Mouse (Mus musculus) small intestine, adult 2 months (tissue): ENCODE results near the gene Nbas. TPM values are rescaled to one million over a fixed set of nuclear protein-coding genes. Genes with fewer than 3 reads are reported as not detected.

ENCODE experiments used
- H3K27ac ChIP-seq: fragments of 200-500 bp; 2 replicates; pipeline ENCODE4 v1.5.1; 2012; ENCODE audit warnings: low read depth, low read length, control low read depth, inconsistent platforms; ENCODE audit not compliant: insufficient read depth
- H3K27me3 ChIP-seq: fragments of 200-500 bp; 2 replicates; pipeline ENCODE4 v1.6.1; 2012; ENCODE audit warnings: mild to moderate bottlenecking, moderate library complexity, low read length, inconsistent platforms; ENCODE audit not compliant: control insufficient read depth, insufficient read depth
- H3K36me3 ChIP-seq: fragments of 200-500 bp; 2 replicates; pipeline ENCODE4 v1.6.1; 2012; ENCODE audit warnings: mild to moderate bottlenecking, low read length, control low read depth, inconsistent platforms; ENCODE audit not compliant: control insufficient read depth, insufficient read depth
- H3K4me1 ChIP-seq: fragments of 200-500 bp; 2 replicates; pipeline ENCODE4 v1.6.1; 2012; ENCODE audit warnings: low read length, inconsistent platforms, mixed read lengths; ENCODE audit not compliant: control insufficient read depth, insufficient read depth, insufficient read length
- H3K4me3 ChIP-seq: fragments of 200-500 bp; 2 replicates; pipeline ENCODE4 v1.5.1; 2012; ENCODE audit warnings: low read depth, mild to moderate bottlenecking, control low read depth, inconsistent platforms, low read length, moderate library complexity
- CTCF ChIP-seq: fragments of 200-500 bp; IDR thresholded peaks from 2 replicates; pipeline ENCODE4 v1.5.1; 2012; ENCODE audit warnings: low read depth, mild to moderate bottlenecking, control low read depth, inconsistent platforms, low read length, moderate library complexity, mixed read lengths; ENCODE audit not compliant: insufficient replicate concordance, insufficient read length; ENCODE audit errors: extremely low read depth
- POLR2A ChIP-seq: fragments of 200-500 bp; IDR thresholded peaks from 2 replicates; pipeline ENCODE4 v1.6.1; 2012; ENCODE audit warnings: low read depth, mild to moderate bottlenecking, control low read depth, inconsistent platforms, low read length, moderate library complexity
- WGBS: fragments of 180-500 bp; shearing (Covaris S2); methylation state at CpG from one replicate; pipeline ENCODE4 v1.1.7; 2018; 5-methylcytosine and 5-hydroxymethylcytosine counted together
- polyA plus RNA-seq: library from polyadenylated mRNA; depleted of rRNA; stranded (reverse); fragments of >200 nt; gene quantifications from 2 replicates; pipeline ENCODE4 v1.2.3, GENCODE M21; 2012

Gene Nbas
- polyA plus RNA-seq, 1 experiment, result 17.2 TPM

DNA sequence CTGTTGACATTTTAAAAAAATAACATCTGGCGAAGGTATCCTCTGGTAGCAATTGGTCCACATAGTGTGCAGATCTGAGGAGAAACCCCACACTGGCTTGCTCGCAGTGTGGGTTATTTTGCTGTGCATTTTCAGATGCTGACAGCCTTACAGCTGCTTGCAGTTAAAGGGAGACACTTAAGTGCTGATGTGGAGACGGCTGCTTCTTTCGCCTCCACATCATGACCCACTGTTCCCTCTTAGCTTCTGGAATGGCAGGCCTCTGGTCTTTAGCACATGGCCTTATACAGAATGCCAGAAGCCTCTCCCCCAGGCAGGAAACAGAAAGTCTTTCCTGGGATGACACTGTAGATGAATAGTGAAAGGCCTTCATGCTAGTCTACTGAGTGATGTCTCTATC is 306.2 kb downstream of the Nbas start:
- no peaks in the 10 kb centered on the region for H3K27me3 ChIP-seq
- H3K27ac ChIP-seq, result no peak overlapping the region
- WGBS, result 88% methylated on average over 4 of the region's 4 CpGs
- TF ChIP-seq POLR2A, result no peak
- TF ChIP-seq CTCF, result no peak
- no peaks in the 10 kb centered on the region for H3K4me1 ChIP-seq
- H3K36me3 ChIP-seq, result no peaks in the 10 kb centered on the region
- H3K4me3 ChIP-seq, result no peak overlapping the region

DNA sequence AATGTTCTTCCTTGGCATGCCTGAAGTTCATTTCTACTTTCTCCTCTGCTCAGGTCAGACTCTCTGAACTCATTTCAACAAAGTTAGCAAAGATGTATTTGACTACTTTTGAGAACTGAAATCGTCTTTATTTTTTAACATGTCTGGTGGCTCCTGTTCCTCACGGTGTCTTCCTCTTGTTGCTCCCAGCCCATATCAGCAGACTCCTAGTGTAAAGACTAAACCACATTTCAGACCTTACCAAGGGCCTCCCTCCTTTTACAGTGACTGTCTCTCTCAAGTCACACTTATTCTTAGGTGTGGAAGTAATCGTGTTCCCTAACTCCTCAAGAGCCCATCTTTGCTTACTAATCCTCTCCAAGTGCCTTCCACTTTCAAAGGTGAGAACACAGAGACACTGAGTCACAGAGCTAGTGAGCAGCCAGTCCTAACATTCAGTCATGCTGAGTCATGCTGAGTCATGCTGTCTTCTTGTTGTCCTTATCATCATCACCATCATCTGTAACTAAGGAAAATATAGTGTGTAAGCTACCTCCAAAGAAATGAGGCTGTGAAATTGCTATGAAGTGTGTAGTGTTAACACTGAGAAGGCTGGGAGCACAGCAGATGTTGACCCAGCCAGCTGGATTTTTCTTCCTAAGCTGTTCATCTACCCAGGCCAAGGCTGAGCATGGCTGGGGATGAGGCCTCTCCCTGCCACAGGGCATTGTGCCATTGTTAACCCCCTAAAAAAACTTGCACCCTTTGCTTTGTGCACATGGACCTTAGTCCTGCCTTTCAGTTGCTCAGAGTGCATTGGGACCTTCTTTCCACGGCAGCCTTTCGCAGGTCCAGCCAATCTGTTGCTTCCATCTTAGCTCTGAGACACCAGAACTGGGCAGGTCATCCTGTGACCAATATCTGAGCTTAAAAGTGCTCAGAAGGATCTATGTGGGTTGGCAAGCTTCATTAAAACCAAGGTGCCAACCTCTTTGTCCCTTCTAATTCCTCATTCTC is 307.0 kb downstream of the Nbas start:
- no peak overlapping the region for H3K27ac ChIP-seq
- H3K27me3 ChIP-seq, result no peaks in the 10 kb centered on the region
- H3K36me3 ChIP-seq, result peaks cover 3% of the 10 kb centered on the region; the same call in 1 of the 2 replicates
- 90% methylated on average over 5 of the region's 5 CpGs for WGBS
- no peak overlapping the region for H3K4me3 ChIP-seq
- TF ChIP-seq POLR2A (no peak), CTCF (no peak)
- no peaks in the 10 kb centered on the region for H3K4me1 ChIP-seq

DNA sequence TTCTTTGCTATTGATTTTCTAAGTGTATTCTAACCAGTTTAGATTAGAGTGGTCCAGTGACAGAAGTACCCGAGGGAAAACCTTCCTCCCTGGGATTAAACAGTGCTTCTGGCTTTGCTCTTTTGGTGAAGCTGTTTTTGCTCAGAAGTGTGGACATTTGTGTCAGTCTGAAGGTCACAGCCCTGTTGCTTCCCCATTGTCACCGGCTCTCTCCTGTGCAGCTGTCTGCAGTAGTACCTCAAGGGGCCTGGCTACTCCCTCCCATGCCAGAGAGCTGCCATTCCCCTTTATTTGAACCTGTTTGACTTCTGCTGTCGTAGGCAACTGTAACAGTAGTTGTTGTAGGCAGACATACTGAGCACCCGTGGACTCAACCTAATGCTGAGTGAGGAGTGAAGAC is 307.8 kb downstream of the Nbas start:
- H3K4me1 ChIP-seq, result no peaks in the 10 kb centered on the region
- no peak overlapping the region for H3K27ac ChIP-seq
- H3K27me3 ChIP-seq, result no peaks in the 10 kb centered on the region
- no peak overlapping the region for H3K4me3 ChIP-seq
- 63% methylated on average over 4 of the region's 4 CpGs for WGBS
- no peak for TF ChIP-seq CTCF
- no peak for TF ChIP-seq POLR2A
- peaks cover 4% of the 10 kb centered on the region; the same call in 1 of the 2 replicates for H3K36me3 ChIP-seq

DNA sequence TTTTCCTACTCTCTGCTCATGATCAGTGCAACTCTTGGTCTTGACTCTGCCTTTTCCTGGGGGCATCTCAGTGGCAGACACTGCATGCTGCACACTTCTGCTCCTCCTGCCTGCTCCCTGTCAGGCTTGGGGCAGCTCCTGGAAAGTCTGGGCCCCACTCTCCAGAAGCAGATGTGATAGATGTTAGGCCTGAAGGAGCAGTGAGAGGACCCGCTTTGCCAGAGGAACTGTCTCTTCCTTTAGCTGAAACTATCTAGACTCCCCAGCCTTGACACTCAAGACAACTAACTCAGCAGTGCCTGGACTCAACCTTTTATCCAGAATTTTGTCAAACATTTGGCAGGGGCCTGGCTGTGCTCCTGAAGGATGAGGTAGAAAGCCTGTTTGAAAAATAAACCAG is 311.9 kb downstream of the Nbas start:
- no peaks in the 10 kb centered on the region for H3K27me3 ChIP-seq
- no peak overlapping the region for H3K27ac ChIP-seq
- 93% methylated on average over 1 of the region's 1 CpGs for WGBS
- no peaks in the 10 kb centered on the region for H3K4me1 ChIP-seq
- H3K36me3 ChIP-seq, result peaks cover 10% of the 10 kb centered on the region; the same call in 1 of the 2 replicates
- H3K4me3 ChIP-seq, result no peak overlapping the region
- TF ChIP-seq POLR2A, result no peak
- TF ChIP-seq CTCF, result no peak

DNA sequence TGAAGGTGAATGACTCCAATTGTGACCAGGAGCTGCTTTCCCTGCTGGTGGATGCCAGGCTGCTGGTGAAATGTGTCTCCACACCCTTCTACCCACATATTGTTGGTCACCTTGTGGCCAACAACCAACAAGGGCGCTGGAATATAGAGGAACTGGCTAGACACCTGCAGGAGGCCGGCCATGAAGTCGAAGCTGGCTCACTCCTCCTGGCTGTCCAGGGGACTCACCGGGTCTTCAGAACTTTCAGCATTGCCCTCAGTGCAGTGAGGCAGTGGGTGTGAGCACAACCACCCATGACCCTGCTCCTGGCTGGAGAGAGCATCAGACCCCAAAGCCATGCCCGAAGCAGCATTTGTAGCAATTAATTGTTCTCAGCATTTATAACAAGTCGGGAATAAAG is 314.5 kb downstream of the Nbas start:
- H3K27me3 ChIP-seq, result no peaks in the 10 kb centered on the region
- WGBS, result 91% methylated on average over 6 of the region's 6 CpGs
- no peak overlapping the region for H3K4me3 ChIP-seq
- H3K36me3 ChIP-seq, result peaks cover 10% of the 10 kb centered on the region; the same call in 1 of the 2 replicates
- TF ChIP-seq CTCF (no peak), POLR2A (no peak)
- H3K27ac ChIP-seq, result no peak overlapping the region
- no peaks in the 10 kb centered on the region for H3K4me1 ChIP-seq

DNA sequence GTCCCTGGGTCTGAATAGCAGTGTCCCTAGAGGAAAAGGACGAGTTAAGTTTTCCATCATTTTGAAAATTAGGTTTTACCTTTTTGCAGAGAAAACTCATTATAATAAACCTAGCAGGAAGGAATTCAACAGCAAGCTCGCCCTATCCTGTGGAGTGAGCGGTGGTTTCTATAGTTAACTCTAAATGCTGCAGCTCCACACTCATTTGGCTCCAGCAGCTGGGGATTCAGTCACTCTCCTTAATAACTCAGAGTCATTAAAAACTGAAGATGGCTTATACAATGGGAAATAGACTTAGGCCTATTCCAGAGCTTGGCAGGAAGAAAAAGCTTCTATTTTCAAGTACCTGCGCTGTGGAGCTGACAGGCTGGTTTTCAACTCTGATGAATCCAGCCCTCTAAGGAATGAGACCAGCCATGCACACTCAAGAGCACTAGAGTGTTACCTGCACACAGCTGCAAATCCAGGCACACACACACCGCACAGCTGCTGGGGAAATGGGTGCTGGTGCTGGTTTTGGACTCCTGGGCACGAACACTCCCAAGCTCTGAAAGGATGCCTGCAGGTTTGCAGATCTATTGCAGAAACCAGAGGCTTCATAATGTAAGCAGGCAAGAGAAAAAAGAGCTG is 316.7 kb downstream of the Nbas start:
- Histone ChIP-seq H3K4me3 (no peak overlapping the region), H3K27me3 (no peaks in the 10 kb centered on the region), H3K4me1 (no peaks in the 10 kb centered on the region), H3K27ac (no peak overlapping the region), H3K36me3 (peaks cover 9% of the 10 kb centered on the region; the same call in 1 of the 2 replicates)
- no peak for TF ChIP-seq POLR2A
- TF ChIP-seq CTCF, result no peak
- WGBS, result 97% methylated on average over 6 of the region's 6 CpGs

DNA sequence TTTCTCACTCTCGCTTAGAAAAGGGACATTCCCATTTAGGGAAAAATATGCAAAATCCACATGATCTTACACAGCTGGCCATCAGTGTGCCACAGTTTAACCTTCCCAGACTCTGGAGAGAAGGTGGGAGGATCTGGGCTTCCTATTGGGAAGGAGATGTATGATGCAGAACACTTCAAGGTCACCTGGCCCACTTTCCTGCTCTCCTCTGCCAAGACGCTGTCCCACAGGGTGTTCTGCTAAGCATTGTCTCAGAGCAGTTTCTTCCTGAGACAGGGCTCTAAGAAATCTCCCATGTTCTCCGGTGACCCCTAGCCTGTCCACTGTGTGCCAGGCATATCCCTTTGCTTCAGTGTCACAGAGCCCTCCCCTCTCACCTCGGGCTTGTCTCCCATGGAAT is 318.7 kb downstream of the Nbas start:
- no peaks in the 10 kb centered on the region for H3K27me3 ChIP-seq
- 69% methylated on average over 4 of the region's 4 CpGs for WGBS
- no peak overlapping the region for H3K27ac ChIP-seq
- H3K36me3 ChIP-seq, result peaks cover 6% of the 10 kb centered on the region; the same call in 1 of the 2 replicates
- TF ChIP-seq CTCF (no peak), POLR2A (no peak)
- H3K4me1 ChIP-seq, result no peaks in the 10 kb centered on the region
- no peak overlapping the region for H3K4me3 ChIP-seq
